Mouse (Mus musculus): ENCODE measurements around the gene Mlx.

Mlx gene

GRCm38 (mm10) chr11:101086756-101087681, at the start of gene Mlx:
Gene Mlx (plus strand): TSS chr11:101087277.
- DNase-seq (ENCODE audit: low read depth): peak; percentile 87

- DNase-seq (ENCODE audit: low read depth): no peak
Observed at GRCm38 (mm10) chr11:101037795-101038194, 49.3 kb upstream of the Mlx start.

- no peak for DNase-seq (ENCODE audit: low read depth)
Observed at GRCm38 (mm10) chr11:101045826-101046225, 41.3 kb upstream of the Mlx start.

- no peak for DNase-seq (ENCODE audit: low read depth)
Observed at GRCm38 (mm10) chr11:101046440-101046839, 40.6 kb upstream of the Mlx start.

GRCm38 (mm10) chr11:101047502-101047901, 39.6 kb upstream of the Mlx start:
- DNase-seq (ENCODE audit: low read depth): no peak

GRCm38 (mm10) chr11:101050359-101050758, 36.7 kb upstream of the Mlx start:
- no peak for DNase-seq (ENCODE audit: low read depth)

GRCm38 (mm10) chr11:101051051-101051493, 36.0 kb upstream of the Mlx start:
- no peak for DNase-seq (ENCODE audit: low read depth)

GRCm38 (mm10) chr11:101051617-101052016, 35.5 kb upstream of the Mlx start:
- DNase-seq (ENCODE audit: low read depth): no peak

GRCm38 (mm10) chr11:101052751-101053473, 34.2 kb upstream of the Mlx start:
- DNase-seq (ENCODE audit: low read depth): no peak

- no peak for DNase-seq (ENCODE audit: low read depth)
Observed at GRCm38 (mm10) chr11:101053974-101054373, 33.1 kb upstream of the Mlx start.

- no peak for DNase-seq (ENCODE audit: low read depth)
Observed at GRCm38 (mm10) chr11:101055418-101055817, 31.7 kb upstream of the Mlx start.

- no peak for DNase-seq (ENCODE audit: low read depth)
Observed at GRCm38 (mm10) chr11:101056885-101057284, 30.2 kb upstream of the Mlx start.

- peak; percentile 77 for DNase-seq (ENCODE audit: low read depth)
Observed at GRCm38 (mm10) chr11:101057860-101058259, 29.2 kb upstream of the Mlx start.

- DNase-seq (ENCODE audit: low read depth): no peak
Observed at GRCm38 (mm10) chr11:101058726-101059125, 28.4 kb upstream of the Mlx start.

- DNase-seq (ENCODE audit: low read depth): no peak
Observed at GRCm38 (mm10) chr11:101059473-101059872, 27.6 kb upstream of the Mlx start.

GRCm38 (mm10) chr11:101060126-101060525, 27.0 kb upstream of the Mlx start:
- DNase-seq (ENCODE audit: low read depth): no peak

GRCm38 (mm10) chr11:101061049-101061448, 26.0 kb upstream of the Mlx start:
- no peak for DNase-seq (ENCODE audit: low read depth)

GRCm38 (mm10) chr11:101062165-101062884, 24.8 kb upstream of the Mlx start:
- DNase-seq (ENCODE audit: low read depth): no peak

- no peak for DNase-seq (ENCODE audit: low read depth)
Observed at GRCm38 (mm10) chr11:101062971-101063675, 24.0 kb upstream of the Mlx start.

- DNase-seq (ENCODE audit: low read depth): peak; percentile 69
Observed at GRCm38 (mm10) chr11:101063676-101064327, 23.3 kb upstream of the Mlx start.

- DNase-seq (ENCODE audit: low read depth): no peak
Observed at GRCm38 (mm10) chr11:101064462-101064861, 22.6 kb upstream of the Mlx start.
